Mouse (Mus musculus): ENCODE results near the gene Net1.
A peak's percentile ranks its signal among the peaks of the same experiment; 100 is the strongest.
"Not testable (repeated sequence)": the region's sequence is repeated elsewhere in the genome, so short reads cannot be mapped to it uniquely, and the experiment has no call there.

Gene Net1

GRCm38 (mm10) chr13:3917571-3918311, at the start of gene Net1, which contains the start of gene Tubal3:
Net1 (minus strand) TSS chr13:3918220.
Tubal3 (plus strand) TSS chr13:3918274.
- Histone ChIP-seq H3K27me3 (ENCODE audit: control insufficient read depth, insufficient read depth, low read length, poor library complexity, severe bottlenecking) (no peaks in the 10 kb centered on the region; the same call in none of the 2 replicates), H3K36me3 (ENCODE audit: control insufficient read depth, insufficient read depth, low read length, poor library complexity, severe bottlenecking) (no peaks in the 10 kb centered on the region)
- DNase-seq (ENCODE audit: low read depth, low spot score): peak; percentile 90

- DNase-seq (ENCODE audit: low read depth, low spot score): peak; percentile 3
- H3K27me3 ChIP-seq (ENCODE audit: control insufficient read depth, insufficient read depth, low read length, poor library complexity, severe bottlenecking): no peaks in the 10 kb centered on the region
- no peaks in the 10 kb centered on the region for H3K36me3 ChIP-seq (ENCODE audit: control insufficient read depth, insufficient read depth, low read length, poor library complexity, severe bottlenecking)
Measured at GRCm38 (mm10) chr13:3951198-3951914, 33.3 kb upstream of the Net1 start.

GRCm38 (mm10) chr13:3949477-3949876, 31.5 kb upstream of the Net1 start:
- Histone ChIP-seq H3K36me3 (ENCODE audit: control insufficient read depth, insufficient read depth, low read length, poor library complexity, severe bottlenecking) (no peaks in the 10 kb centered on the region), H3K27me3 (ENCODE audit: control insufficient read depth, insufficient read depth, low read length, poor library complexity, severe bottlenecking) (no peaks in the 10 kb centered on the region)
- DNase-seq (ENCODE audit: low read depth, low spot score): no peak

GRCm38 (mm10) chr13:3947267-3947666, 29.2 kb upstream of the Net1 start:
- no peaks in the 10 kb centered on the region for H3K27me3 ChIP-seq (ENCODE audit: control insufficient read depth, insufficient read depth, low read length, poor library complexity, severe bottlenecking)
- no peaks in the 10 kb centered on the region for H3K36me3 ChIP-seq (ENCODE audit: control insufficient read depth, insufficient read depth, low read length, poor library complexity, severe bottlenecking)
- no peak for DNase-seq (ENCODE audit: low read depth, low spot score)

- H3K27me3 ChIP-seq (ENCODE audit: control insufficient read depth, insufficient read depth, low read length, poor library complexity, severe bottlenecking): no peaks in the 10 kb centered on the region
- H3K36me3 ChIP-seq (ENCODE audit: control insufficient read depth, insufficient read depth, low read length, poor library complexity, severe bottlenecking): no peaks in the 10 kb centered on the region
- DNase-seq (ENCODE audit: low read depth, low spot score): no peak
Measured at GRCm38 (mm10) chr13:3945249-3945648, 27.2 kb upstream of the Net1 start, which contains the start of gene Ucn3. Ucn3 (minus strand) TSS chr13:3945349.

GRCm38 (mm10) chr13:3944699-3945098, 26.7 kb upstream of the Net1 start:
- no peaks in the 10 kb centered on the region for H3K27me3 ChIP-seq (ENCODE audit: control insufficient read depth, insufficient read depth, low read length, poor library complexity, severe bottlenecking)
- no peaks in the 10 kb centered on the region for H3K36me3 ChIP-seq (ENCODE audit: control insufficient read depth, insufficient read depth, low read length, poor library complexity, severe bottlenecking)
- no peak for DNase-seq (ENCODE audit: low read depth, low spot score)

GRCm38 (mm10) chr13:3926046-3926445, 8.0 kb upstream of the Net1 start:
- Histone ChIP-seq H3K27me3 (ENCODE audit: control insufficient read depth, insufficient read depth, low read length, poor library complexity, severe bottlenecking) (no peaks in the 10 kb centered on the region; the same call in 1 of the 2 replicates), H3K36me3 (ENCODE audit: control insufficient read depth, insufficient read depth, low read length, poor library complexity, severe bottlenecking) (no peaks in the 10 kb centered on the region)
- DNase-seq (ENCODE audit: low read depth, low spot score): no peak

GRCm38 (mm10) chr13:3925632-3926031, 7.6 kb upstream of the Net1 start:
- Histone ChIP-seq H3K27me3 (ENCODE audit: control insufficient read depth, insufficient read depth, low read length, poor library complexity, severe bottlenecking) (no peaks in the 10 kb centered on the region; the same call in none of the 2 replicates), H3K36me3 (ENCODE audit: control insufficient read depth, insufficient read depth, low read length, poor library complexity, severe bottlenecking) (no peaks in the 10 kb centered on the region)
- DNase-seq (ENCODE audit: low read depth, low spot score): no peak

- no peak for DNase-seq (ENCODE audit: low read depth, low spot score)
- H3K36me3 ChIP-seq (ENCODE audit: control insufficient read depth, insufficient read depth, low read length, poor library complexity, severe bottlenecking): no peaks in the 10 kb centered on the region
- no peaks in the 10 kb centered on the region; the same call in none of the 2 replicates for H3K27me3 ChIP-seq (ENCODE audit: control insufficient read depth, insufficient read depth, low read length, poor library complexity, severe bottlenecking)
Measured at GRCm38 (mm10) chr13:3924483-3924882, 6.5 kb upstream of the Net1 start.

- Histone ChIP-seq H3K27me3 (ENCODE audit: control insufficient read depth, insufficient read depth, low read length, poor library complexity, severe bottlenecking) (no peaks in the 10 kb centered on the region), H3K36me3 (ENCODE audit: control insufficient read depth, insufficient read depth, low read length, poor library complexity, severe bottlenecking) (no peaks in the 10 kb centered on the region)
- DNase-seq (ENCODE audit: low read depth, low spot score): no peak
Measured at GRCm38 (mm10) chr13:3913504-3913903, 4.5 kb downstream of the Net1 start.

GRCm38 (mm10) chr13:3910356-3910755, 7.7 kb downstream of the Net1 start:
- no peaks in the 10 kb centered on the region for H3K36me3 ChIP-seq (ENCODE audit: control insufficient read depth, insufficient read depth, low read length, poor library complexity, severe bottlenecking)
- no peaks in the 10 kb centered on the region for H3K27me3 ChIP-seq (ENCODE audit: control insufficient read depth, insufficient read depth, low read length, poor library complexity, severe bottlenecking)
- DNase-seq (ENCODE audit: low read depth, low spot score): no peak

- Histone ChIP-seq H3K27me3 (ENCODE audit: control insufficient read depth, insufficient read depth, low read length, poor library complexity, severe bottlenecking) (no peaks in the 10 kb centered on the region), H3K36me3 (ENCODE audit: control insufficient read depth, insufficient read depth, low read length, poor library complexity, severe bottlenecking) (no peaks in the 10 kb centered on the region)
- no peak for DNase-seq (ENCODE audit: low read depth, low spot score)
Measured at GRCm38 (mm10) chr13:3908262-3908661, 9.8 kb downstream of the Net1 start.

- DNase-seq (ENCODE audit: low read depth, low spot score): no peak
- H3K27me3 ChIP-seq (ENCODE audit: control insufficient read depth, insufficient read depth, low read length, poor library complexity, severe bottlenecking): no peaks in the 10 kb centered on the region
- no peaks in the 10 kb centered on the region for H3K36me3 ChIP-seq (ENCODE audit: control insufficient read depth, insufficient read depth, low read length, poor library complexity, severe bottlenecking)
Measured at GRCm38 (mm10) chr13:3907151-3907696, 10.8 kb downstream of the Net1 start.

- Histone ChIP-seq H3K27me3 (ENCODE audit: control insufficient read depth, insufficient read depth, low read length, poor library complexity, severe bottlenecking) (no peaks in the 10 kb centered on the region), H3K36me3 (ENCODE audit: control insufficient read depth, insufficient read depth, low read length, poor library complexity, severe bottlenecking) (no peaks in the 10 kb centered on the region)
- no peak for DNase-seq (ENCODE audit: low read depth, low spot score)
Measured at GRCm38 (mm10) chr13:3899301-3899700, 18.7 kb downstream of the Net1 start.

GRCm38 (mm10) chr13:3898202-3898601, 19.8 kb downstream of the Net1 start:
- not testable (repeated sequence) for H3K27me3 ChIP-seq (ENCODE audit: control insufficient read depth, insufficient read depth, low read length, poor library complexity, severe bottlenecking); DNase-seq (ENCODE audit: low read depth, low spot score)

More at GRCm38 (mm10) chr13:3898202-3898601, 19.8 kb downstream of the Net1 start:
- H3K36me3 ChIP-seq (ENCODE audit: control insufficient read depth, insufficient read depth, low read length, poor library complexity, severe bottlenecking): not testable (repeated sequence)

Data from splenic B cell, adult 2 months (primary cell).